ENCODE assay signal across 1 mouse cellular context in the genomic region with DNA sequence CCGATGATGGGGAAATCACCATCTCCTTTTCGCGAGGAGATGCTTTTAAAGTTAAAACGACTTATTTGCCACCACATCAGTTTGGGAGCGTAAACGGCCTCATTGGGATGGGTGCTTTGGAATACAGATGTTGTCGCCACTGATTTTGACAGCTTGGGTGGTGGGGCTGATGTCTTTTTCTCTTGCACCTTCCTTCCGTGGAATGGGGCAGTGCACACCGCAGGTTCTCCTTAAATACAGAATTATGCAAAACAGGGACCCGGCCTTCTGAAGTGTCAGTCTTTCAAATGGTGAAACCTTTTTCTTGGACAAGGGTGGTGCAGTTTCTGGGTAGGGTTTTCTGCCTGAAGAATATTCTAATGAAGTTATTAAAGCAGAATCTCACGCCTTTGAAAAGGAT.
TF ChIP-seq lines count a peak whose summit lies in the region.

No protein-coding gene starts in this region.

TF ChIP-seq in CH12.LX, 34 proteins besides CTCF, POLR2A, EP300 and RAD21 (continued from another document):
- TF ChIP-seq MAZ (IDR thresholded peaks at IDR 0.05; ENCODE audit: low read depth, low read length) (peak; percentile 59; the same call in 1 of the 2 replicates), PAX5 (IDR thresholded peaks at IDR 0.05; ENCODE audit: low read length) (no peak), ZC3H11A (IDR thresholded peaks at IDR 0.05; ENCODE audit: low read depth, low read length) (no peak), NRF1 (IDR thresholded peaks at IDR 0.05; ENCODE audit: low read depth, low read length) (no peak), USF1 (IDR thresholded peaks at IDR 0.05; ENCODE audit: low read depth, low read length) (no peak), TCF12 (IDR thresholded peaks at IDR 0.05; ENCODE audit: low read depth, low read length) (no peak)
TF ChIP-seq in CH12.LX: peak in this region for 10.
